Mouse (Mus musculus) kidney, adult 2 months (tissue): Measurements from ENCODE around the gene Adh6a. TPM values are rescaled to one million over a fixed set of nuclear protein-coding genes. Genes with fewer than 3 reads are reported as not detected.
"Not testable (repeated sequence)": the region's sequence is repeated elsewhere in the genome, so short reads cannot be mapped to it uniquely, and the experiment has no call there.

Experiments
- DNase-seq: peaks from one replicate; pipeline ENCODE4 v3.0.0; 2021
- H3K27ac ChIP-seq: fragments of 200-500 bp; 2 replicates; pipeline ENCODE4 v1.5.1; 2012; ENCODE audit warnings: low read depth, low read length, control low read depth, inconsistent platforms; ENCODE audit not compliant: insufficient read depth
- H3K27me3 ChIP-seq: fragments of 200-500 bp; replicated peaks from 2 replicates; pipeline ENCODE4 v1.6.1; 2012; ENCODE audit warnings: mild to moderate bottlenecking, moderate library complexity, low read length, inconsistent platforms; ENCODE audit not compliant: control insufficient read depth, insufficient read depth
- H3K36me3 ChIP-seq: fragments of 200-500 bp; 2 replicates; pipeline ENCODE4 v1.6.1; 2012; ENCODE audit warnings: mild to moderate bottlenecking, moderate library complexity, low read length, inconsistent platforms; ENCODE audit not compliant: control insufficient read depth, insufficient read depth
- H3K4me1 ChIP-seq: fragments of 200-500 bp; 2 replicates; pipeline ENCODE4 v1.6.1; 2011; ENCODE audit warnings: low read length; ENCODE audit not compliant: control insufficient read depth, insufficient read depth
- H3K4me3 ChIP-seq: fragments of 200-500 bp; 2 replicates; pipeline ENCODE4 v1.5.1; 2011; ENCODE audit warnings: mild to moderate bottlenecking, low read depth, low read length, control low read depth; ENCODE audit not compliant: insufficient read depth
- CTCF ChIP-seq: fragments of 200-500 bp; conservative IDR thresholded peaks from 2 replicates; pipeline ENCODE4 v1.5.1; 2011; ENCODE audit warnings: low read depth, mild to moderate bottlenecking, control low read depth, low read length, moderate library complexity, mixed read lengths; ENCODE audit not compliant: insufficient read depth, insufficient read length
- POLR2A ChIP-seq: fragments of 200-500 bp; IDR thresholded peaks from one replicate; pipeline ENCODE4 v1.6.1; 2011; ENCODE audit warnings: low read depth, low read length, control low read depth
- WGBS: fragments of 180-500 bp; shearing (Covaris S2); methylation state at CpG from one replicate; pipeline ENCODE4 v1.1.7; 2018; 5-methylcytosine and 5-hydroxymethylcytosine counted together
- polyA plus RNA-seq: library from polyadenylated mRNA; depleted of rRNA; stranded (reverse); fragments of >200 nt; gene quantifications from 2 replicates; pipeline ENCODE4 v1.2.3, GENCODE M21; 2012

Adh6a gene
- polyA plus RNA-seq, 1 experiment, result 0.23 TPM

- peak; percentile 40 for DNase-seq
- Histone ChIP-seq H3K27ac (peak overlapping the region; percentile 12; the same call in 1 of the 2 replicates), H3K4me1 (no peaks in the 10 kb centered on the region), H3K36me3 (no peaks in the 10 kb centered on the region), H3K27me3 (no peaks in the 10 kb centered on the region), H3K4me3 (no peak overlapping the region)
- 40% methylated on average over 3 of the region's 3 CpGs for whole genome bisulfite sequencing
- TF ChIP-seq CTCF, result no peak
- TF ChIP-seq POLR2A, result no peak
Observed at GRCm38 (mm10) chr3:138347041-138347440, 34.0 kb downstream of the Adh6a start.

GRCm38 (mm10) chr3:138352012-138352809, 39.1 kb downstream of the Adh6a start:
- 88% methylated on average over 11 of the region's 11 CpGs for WGBS
- DNase-seq, result no peak

GRCm38 (mm10) chr3:138358856-138359255, 45.8 kb downstream of the Adh6a start:
- Histone ChIP-seq H3K36me3 (no peaks in the 10 kb centered on the region), H3K4me1 (no peaks in the 10 kb centered on the region), H3K27me3 (no peaks in the 10 kb centered on the region), H3K4me3 (no peak overlapping the region), H3K27ac (no peak overlapping the region)
- 91% methylated on average over 7 of the region's 7 CpGs for WGBS
- TF ChIP-seq POLR2A (no peak), CTCF (no peak)
- DNase-seq, result no peak

More at GRCm38 (mm10) chr3:138352012-138352809, 39.1 kb downstream of the Adh6a start:
- H3K27me3 ChIP-seq, result no peaks in the 10 kb centered on the region
- no peak overlapping the region for H3K27ac ChIP-seq
- no peaks in the 10 kb centered on the region for H3K4me1 ChIP-seq
- H3K36me3 ChIP-seq, result no peaks in the 10 kb centered on the region
- no peak for TF ChIP-seq POLR2A
- no peak for TF ChIP-seq CTCF
- H3K4me3 ChIP-seq, result no peak overlapping the region

GRCm38 (mm10) chr3:138360721-138361120, 47.6 kb downstream of the Adh6a start:
- Histone ChIP-seq H3K36me3 (no peaks in the 10 kb centered on the region), H3K27ac (no peak overlapping the region), H3K4me3 (no peak overlapping the region), H3K27me3 (no peaks in the 10 kb centered on the region), H3K4me1 (no peaks in the 10 kb centered on the region)
- TF ChIP-seq POLR2A (no peak), CTCF (no peak)
- DNase-seq, result no peak
- 92% methylated on average over 4 of the region's 4 CpGs for WGBS

- no peak for DNase-seq
- H3K4me3 ChIP-seq, result no peak overlapping the region
- no peaks in the 10 kb centered on the region for H3K27me3 ChIP-seq
- no peaks in the 10 kb centered on the region for H3K36me3 ChIP-seq
- WGBS, result 81% methylated on average over 2 of the region's 2 CpGs
- no peak overlapping the region for H3K27ac ChIP-seq
- TF ChIP-seq CTCF, result no peak
- TF ChIP-seq POLR2A, result no peak
- H3K4me1 ChIP-seq, result no peaks in the 10 kb centered on the region
Observed at GRCm38 (mm10) chr3:138362920-138363319, 49.8 kb downstream of the Adh6a start.

GRCm38 (mm10) chr3:138366181-138366580, 53.1 kb downstream of the Adh6a start:
- H3K36me3 ChIP-seq, result no peaks in the 10 kb centered on the region
- TF ChIP-seq POLR2A, result no peak
- no peak overlapping the region for H3K4me3 ChIP-seq
- H3K27me3 ChIP-seq, result no peaks in the 10 kb centered on the region
- no peak overlapping the region for H3K27ac ChIP-seq
- H3K4me1 ChIP-seq, result no peaks in the 10 kb centered on the region
- DNase-seq, result peak; percentile 18
- 94% methylated on average over 2 of the region's 2 CpGs for WGBS

GRCm38 (mm10) chr3:138369546-138369945, 56.5 kb downstream of the Adh6a start:
- no peak overlapping the region for H3K4me3 ChIP-seq
- DNase-seq, result peak; percentile 56
- TF ChIP-seq CTCF (no peak), POLR2A (no peak)

GRCm38 (mm10) chr3:138370289-138370688, 57.2 kb downstream of the Adh6a start:
- H3K4me3 ChIP-seq, H3K27ac ChIP-seq, H3K27me3 ChIP-seq, H3K4me1 ChIP-seq, H3K36me3 ChIP-seq, DNase-seq: not testable (repeated sequence)
- 73% methylated on average over 4 of the region's 4 CpGs for WGBS

More at GRCm38 (mm10) chr3:138369546-138369945, 56.5 kb downstream of the Adh6a start:
- Histone ChIP-seq H3K4me1 (no peaks in the 10 kb centered on the region), H3K27me3 (no peaks in the 10 kb centered on the region), H3K36me3 (no peaks in the 10 kb centered on the region), H3K27ac (no peak overlapping the region)
- WGBS, result 35% methylated on average over 1 of the region's 1 CpGs
